Mouse (Mus musculus) kidney, adult 2 months (tissue): ENCODE data around the gene Tnfrsf23.

Source experiments
- CTCF ChIP-seq: fragments of 200-500 bp; conservative IDR thresholded peaks from 2 replicates; pipeline ENCODE4 v1.5.1; 2011; ENCODE audit warnings: low read depth, mild to moderate bottlenecking, control low read depth, low read length, moderate library complexity, mixed read lengths; ENCODE audit not compliant: insufficient read depth, insufficient read length
- POLR2A ChIP-seq: fragments of 200-500 bp; IDR thresholded peaks from one replicate; pipeline ENCODE4 v1.6.1; 2011; ENCODE audit warnings: low read depth, low read length, control low read depth

DNA sequence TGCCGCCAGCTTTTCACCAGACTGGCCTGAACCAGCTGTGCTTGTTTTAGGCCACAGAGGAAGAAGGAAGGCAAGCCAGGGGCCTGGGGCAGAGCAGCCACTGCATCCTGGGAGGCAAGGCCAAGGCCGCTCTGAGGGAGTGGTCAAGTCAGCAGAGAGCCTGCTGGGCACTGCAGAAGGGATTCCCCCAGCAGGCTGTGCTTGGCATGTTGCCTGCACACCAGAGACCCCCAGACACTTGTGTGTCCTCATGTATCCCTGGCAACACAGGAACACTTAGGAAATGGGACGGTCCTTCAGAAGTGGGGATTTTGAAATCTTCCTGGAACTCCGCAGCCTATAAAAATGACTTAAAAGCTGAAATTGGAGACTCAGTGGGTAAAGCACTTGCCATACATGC lies 26.4 kb upstream of the Tnfrsf23 start:
- no peak for TF ChIP-seq CTCF
- no peak for TF ChIP-seq POLR2A
